Mouse (Mus musculus): ENCODE results near the gene Pla2g16. TPM values are rescaled to one million over a fixed set of nuclear protein-coding genes. Genes with fewer than 3 reads are reported as not detected.

The Pla2g16 gene
- polyA plus RNA-seq, 1 experiment = 2.1 TPM

DNA sequence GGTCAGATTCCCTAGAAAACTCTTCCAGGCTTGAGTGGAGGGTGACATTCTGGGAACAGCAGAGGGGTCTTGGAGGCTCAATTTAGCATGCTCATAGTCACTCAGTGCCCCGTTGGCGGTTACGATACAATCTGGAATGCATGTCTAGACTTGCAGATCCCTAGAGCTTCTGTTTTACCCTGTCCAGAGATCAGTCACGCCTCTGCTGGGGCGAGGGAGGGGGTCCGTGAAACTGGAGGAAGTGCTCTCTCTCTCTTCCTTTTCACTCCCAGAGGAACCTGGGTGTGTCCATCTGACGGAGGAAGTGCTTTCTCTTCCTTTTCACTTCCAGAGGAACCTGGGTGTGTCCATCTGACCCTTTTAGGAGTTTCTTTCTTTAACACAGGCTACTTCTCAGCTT, 25.8 kb downstream of the Pla2g16 start:
- no peak overlapping the region for H3K4me3 ChIP-seq (ENCODE audit: control insufficient read depth, low read depth, low read length)
- no peaks in the 10 kb centered on the region for H3K36me3 ChIP-seq (ENCODE audit: control insufficient read depth, insufficient read depth, low read length)
- no peaks in the 10 kb centered on the region; the same call in 1 of the 2 replicates for H3K4me1 ChIP-seq (ENCODE audit: control insufficient read depth, insufficient read depth, low read length)
- no peak overlapping the region for H3K27ac ChIP-seq (ENCODE audit: control insufficient read depth, insufficient read depth, low read depth, low read length)
- TF ChIP-seq POLR2A (IDR thresholded peaks at IDR 0.05; ENCODE audit: control insufficient read depth, low read depth, low read length) = no peak
- TF ChIP-seq CTCF (IDR thresholded peaks at IDR 0.05; ENCODE audit: control insufficient read depth, insufficient read depth, insufficient replicate concordance, low read depth, low read length) = no peak
- no peaks in the 10 kb centered on the region for H3K27me3 ChIP-seq (ENCODE audit: control insufficient read depth, insufficient read depth, low read length)

- no peak overlapping the region for H3K4me3 ChIP-seq (ENCODE audit: control insufficient read depth, low read depth, low read length)
- H3K27me3 ChIP-seq (ENCODE audit: control insufficient read depth, insufficient read depth, low read length) = no peaks in the 10 kb centered on the region
- no peak overlapping the region for H3K27ac ChIP-seq (ENCODE audit: control insufficient read depth, insufficient read depth, low read depth, low read length)
- no peaks in the 10 kb centered on the region for H3K36me3 ChIP-seq (ENCODE audit: control insufficient read depth, insufficient read depth, low read length)
- no peaks in the 10 kb centered on the region; the same call in 1 of the 2 replicates for H3K4me1 ChIP-seq (ENCODE audit: control insufficient read depth, insufficient read depth, low read length)
- TF ChIP-seq POLR2A (IDR thresholded peaks at IDR 0.05; ENCODE audit: control insufficient read depth, low read depth, low read length) = no peak
Observed at GRCm38 (mm10) chr19:7583599-7583998, 26.3 kb downstream of the Pla2g16 start.

DNA sequence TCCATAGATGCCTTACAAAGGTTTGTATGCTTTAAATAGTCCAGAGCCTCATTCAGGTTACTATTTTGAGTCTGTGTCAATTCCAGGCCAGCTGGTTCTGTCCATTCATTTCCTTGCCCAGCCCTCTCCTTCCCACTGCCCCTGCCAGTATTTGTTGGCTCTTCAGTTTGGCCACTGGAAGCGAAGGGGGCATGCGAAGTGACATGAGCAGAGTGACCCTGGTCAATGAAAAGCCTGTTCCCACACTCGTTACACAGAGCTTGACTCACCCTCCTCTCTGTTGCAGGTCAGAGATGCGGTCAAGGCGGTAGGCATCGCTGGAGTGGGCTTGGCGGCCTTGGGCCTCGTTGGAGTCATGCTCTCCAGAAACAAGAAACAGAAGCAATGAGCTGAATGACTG, 28.0 kb downstream of the Pla2g16 start:
- no peaks in the 10 kb centered on the region for H3K36me3 ChIP-seq (ENCODE audit: control insufficient read depth, insufficient read depth, low read length)
- TF ChIP-seq POLR2A (IDR thresholded peaks at IDR 0.05; ENCODE audit: control insufficient read depth, low read depth, low read length) (no peak), CTCF (IDR thresholded peaks at IDR 0.05; ENCODE audit: control insufficient read depth, insufficient read depth, insufficient replicate concordance, low read depth, low read length) (no peak)
- no peaks in the 10 kb centered on the region for H3K27me3 ChIP-seq (ENCODE audit: control insufficient read depth, insufficient read depth, low read length)
- H3K27ac ChIP-seq (ENCODE audit: control insufficient read depth, insufficient read depth, low read depth, low read length) = no peak overlapping the region
- no peak overlapping the region for H3K4me3 ChIP-seq (ENCODE audit: control insufficient read depth, low read depth, low read length)
- no peaks in the 10 kb centered on the region for H3K4me1 ChIP-seq (ENCODE audit: control insufficient read depth, insufficient read depth, low read length)

GRCm38 (mm10) chr19:7585764-7586163, 28.5 kb downstream of the Pla2g16 start:
- H3K4me3 ChIP-seq (ENCODE audit: control insufficient read depth, low read depth, low read length) = no peak overlapping the region
- H3K27me3 ChIP-seq (ENCODE audit: control insufficient read depth, insufficient read depth, low read length) = no peaks in the 10 kb centered on the region
- no peaks in the 10 kb centered on the region for H3K4me1 ChIP-seq (ENCODE audit: control insufficient read depth, insufficient read depth, low read length)
- no peak overlapping the region for H3K27ac ChIP-seq (ENCODE audit: control insufficient read depth, insufficient read depth, low read depth, low read length)
- H3K36me3 ChIP-seq (ENCODE audit: control insufficient read depth, insufficient read depth, low read length) = no peaks in the 10 kb centered on the region
- TF ChIP-seq POLR2A (IDR thresholded peaks at IDR 0.05; ENCODE audit: control insufficient read depth, low read depth, low read length) (no peak), CTCF (IDR thresholded peaks at IDR 0.05; ENCODE audit: control insufficient read depth, insufficient read depth, insufficient replicate concordance, low read depth, low read length) (no peak)

GRCm38 (mm10) chr19:7590795-7591194, 33.5 kb downstream of the Pla2g16 start:
- H3K27me3 ChIP-seq (ENCODE audit: control insufficient read depth, insufficient read depth, low read length) = no peaks in the 10 kb centered on the region
- H3K4me1 ChIP-seq (ENCODE audit: control insufficient read depth, insufficient read depth, low read length) = no peaks in the 10 kb centered on the region
- no peak overlapping the region for H3K4me3 ChIP-seq (ENCODE audit: control insufficient read depth, low read depth, low read length)
- TF ChIP-seq CTCF (IDR thresholded peaks at IDR 0.05; ENCODE audit: control insufficient read depth, insufficient read depth, insufficient replicate concordance, low read depth, low read length) = no peak
- TF ChIP-seq POLR2A (IDR thresholded peaks at IDR 0.05; ENCODE audit: control insufficient read depth, low read depth, low read length) = no peak
- H3K27ac ChIP-seq (ENCODE audit: control insufficient read depth, insufficient read depth, low read depth, low read length) = no peak overlapping the region
- no peaks in the 10 kb centered on the region for H3K36me3 ChIP-seq (ENCODE audit: control insufficient read depth, insufficient read depth, low read length)

GRCm38 (mm10) chr19:7592018-7592417, 34.8 kb downstream of the Pla2g16 start:
- no peaks in the 10 kb centered on the region for H3K27me3 ChIP-seq (ENCODE audit: control insufficient read depth, insufficient read depth, low read length)
- H3K36me3 ChIP-seq (ENCODE audit: control insufficient read depth, insufficient read depth, low read length) = no peaks in the 10 kb centered on the region
- no peak overlapping the region for H3K4me3 ChIP-seq (ENCODE audit: control insufficient read depth, low read depth, low read length)
- H3K4me1 ChIP-seq (ENCODE audit: control insufficient read depth, insufficient read depth, low read length) = no peaks in the 10 kb centered on the region
- TF ChIP-seq POLR2A (IDR thresholded peaks at IDR 0.05; ENCODE audit: control insufficient read depth, low read depth, low read length) (no peak), CTCF (IDR thresholded peaks at IDR 0.05; ENCODE audit: control insufficient read depth, insufficient read depth, insufficient replicate concordance, low read depth, low read length) (no peak)
- no peak overlapping the region for H3K27ac ChIP-seq (ENCODE audit: control insufficient read depth, insufficient read depth, low read depth, low read length)

- Histone ChIP-seq H3K27me3 (ENCODE audit: control insufficient read depth, insufficient read depth, low read length) (no peaks in the 10 kb centered on the region), H3K36me3 (ENCODE audit: control insufficient read depth, insufficient read depth, low read length) (no peaks in the 10 kb centered on the region), H3K4me3 (ENCODE audit: control insufficient read depth, low read depth, low read length) (no peak overlapping the region), H3K27ac (ENCODE audit: control insufficient read depth, insufficient read depth, low read depth, low read length) (no peak overlapping the region), H3K4me1 (ENCODE audit: control insufficient read depth, insufficient read depth, low read length) (no peaks in the 10 kb centered on the region)
- TF ChIP-seq CTCF (IDR thresholded peaks at IDR 0.05; ENCODE audit: control insufficient read depth, insufficient read depth, insufficient replicate concordance, low read depth, low read length) (peak; percentile 24; the same call in 1 of the 2 replicates), POLR2A (IDR thresholded peaks at IDR 0.05; ENCODE audit: control insufficient read depth, low read depth, low read length) (no peak)
Observed at GRCm38 (mm10) chr19:7595534-7595933, 38.3 kb downstream of the Pla2g16 start.

DNA sequence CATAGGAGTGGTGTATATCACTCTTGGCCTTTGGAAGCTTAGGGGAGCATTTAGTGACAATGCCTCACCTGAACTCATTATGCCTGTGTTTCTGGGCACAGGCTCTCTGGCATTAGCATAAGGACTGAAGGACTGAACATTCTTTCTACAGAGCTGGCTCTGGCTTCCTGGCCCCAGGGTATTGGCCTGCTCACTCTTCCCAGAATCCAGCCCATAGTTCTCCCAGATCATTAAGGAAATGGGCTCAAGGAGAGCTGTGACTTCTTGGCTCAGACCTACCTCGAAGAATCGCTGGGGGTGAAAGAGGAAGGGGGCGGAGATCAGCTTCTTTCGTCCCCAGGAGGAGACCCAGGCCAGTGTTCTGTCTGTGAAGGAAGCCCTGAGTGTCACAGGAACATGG, 41.2 kb downstream of the Pla2g16 start:
- no peak overlapping the region for H3K27ac ChIP-seq (ENCODE audit: control insufficient read depth, insufficient read depth, low read depth, low read length)
- H3K36me3 ChIP-seq (ENCODE audit: control insufficient read depth, insufficient read depth, low read length) = no peaks in the 10 kb centered on the region
- no peaks in the 10 kb centered on the region for H3K27me3 ChIP-seq (ENCODE audit: control insufficient read depth, insufficient read depth, low read length)
- H3K4me3 ChIP-seq (ENCODE audit: control insufficient read depth, low read depth, low read length) = no peak overlapping the region
- H3K4me1 ChIP-seq (ENCODE audit: control insufficient read depth, insufficient read depth, low read length) = no peaks in the 10 kb centered on the region
- TF ChIP-seq POLR2A (IDR thresholded peaks at IDR 0.05; ENCODE audit: control insufficient read depth, low read depth, low read length) = no peak
- no peak for TF ChIP-seq CTCF (IDR thresholded peaks at IDR 0.05; ENCODE audit: control insufficient read depth, insufficient read depth, insufficient replicate concordance, low read depth, low read length)
